Mouse (Mus musculus): ENCODE measurements around the gene Slc16a9. TPM values are rescaled to one million over a fixed set of nuclear protein-coding genes. Genes with fewer than 3 reads are reported as not detected.

Gene Slc16a9
- polyA plus RNA-seq (2016; fragmentation: Nextera tagmentation; extraction: Ambion mirVana), result 0.63 TPM in 2 replicates

DNA sequence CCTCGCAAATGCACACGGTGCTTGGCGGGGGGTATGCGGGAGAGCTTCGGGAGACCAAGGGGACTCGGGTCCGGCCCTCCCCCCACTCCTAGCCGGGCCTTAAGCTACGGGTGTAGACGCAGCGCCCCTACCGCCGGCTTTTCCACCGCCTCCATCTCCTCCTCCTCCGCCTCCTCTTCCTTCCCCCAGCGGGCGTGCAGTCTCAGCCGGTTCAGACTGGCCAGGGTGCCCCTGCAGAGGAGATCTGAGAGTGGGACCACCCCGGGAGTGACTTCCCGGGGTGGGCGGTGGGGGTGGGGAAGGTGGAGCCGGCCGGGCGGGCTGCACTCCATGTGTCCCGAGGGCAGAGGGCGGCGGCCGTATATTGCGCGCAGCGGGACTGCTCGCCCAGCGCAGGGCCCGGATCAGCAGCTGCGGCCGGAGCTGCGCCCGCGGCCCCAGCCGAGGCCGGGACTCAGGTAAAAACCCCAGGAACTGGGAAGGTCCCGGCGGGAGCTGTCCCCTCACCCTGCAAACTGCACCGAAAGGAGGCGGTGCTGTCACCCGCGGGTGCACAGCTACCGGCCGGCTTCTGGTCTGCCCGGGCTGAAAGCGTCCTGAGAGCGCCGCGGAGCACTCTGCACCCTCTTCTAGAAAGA lies at the start of gene Slc16a9:
TSS of gene Slc16a9 (plus strand) at position 180 of the 638 bp plus-strand sequence.
- H3K9me3 ChIP-seq, result no peaks in the 10 kb centered on the region
- H3K9ac ChIP-seq, result peak within 1 kb of the TSS; percentile 66
- under 1% methylated on average over 54 of the region's 54 CpGs for WGBS
- peaks cover 23% of the 10 kb centered on the region for H3K27me3 ChIP-seq (replicated peaks)
- H3K27ac ChIP-seq, result no peak within 1 kb of the TSS
- H3K36me3 ChIP-seq, result no peaks in the 10 kb centered on the region
- peak within 1 kb of the TSS; percentile 59 for H3K4me3 ChIP-seq
- peak; percentile 95 for ATAC-seq (ENCODE audit: low FRiP score, low read depth)
- peaks cover 14% of the 10 kb centered on the region; the same call in 1 of the 2 replicates for H3K4me1 ChIP-seq
- peak within 1 kb of the TSS; percentile 96 for H3K4me2 ChIP-seq (replicated peaks)

GRCm38 (mm10) chr10:70195279-70195678 lies 49.6 kb upstream of the Slc16a9 start:
- no peak overlapping the region for H3K9ac ChIP-seq
- H3K4me3 ChIP-seq, result no peak overlapping the region
- no peak for ATAC-seq (ENCODE audit: low FRiP score, low read depth)
- 82% methylated on average over 7 of the region's 7 CpGs for WGBS
- no peak overlapping the region for H3K27ac ChIP-seq
- H3K4me2 ChIP-seq (replicated peaks), result no peak overlapping the region
- H3K4me1 ChIP-seq, result no peaks in the 10 kb centered on the region
- H3K36me3 ChIP-seq, result peaks cover 14% of the 10 kb centered on the region
- H3K27me3 ChIP-seq (replicated peaks), result no peaks in the 10 kb centered on the region
- no peaks in the 10 kb centered on the region for H3K9me3 ChIP-seq

DNA sequence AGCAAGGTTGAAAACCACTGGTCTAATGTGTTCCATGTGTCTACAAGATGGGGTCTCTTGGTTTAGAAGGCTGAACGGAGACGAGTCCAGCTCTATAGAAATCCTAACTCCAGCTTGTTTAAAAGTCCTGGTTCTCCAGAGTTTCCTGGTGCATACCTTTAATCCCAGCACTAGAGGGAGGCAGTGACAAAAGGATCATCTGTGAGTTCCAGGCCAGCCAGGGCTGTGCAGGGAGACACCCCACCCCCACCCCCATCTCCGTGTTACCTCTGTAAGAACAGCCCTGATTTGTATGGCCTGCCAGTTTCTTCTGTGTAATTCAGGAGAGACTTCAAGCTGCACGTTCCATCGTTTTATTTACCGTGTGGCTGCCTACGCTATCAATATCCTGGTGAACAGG lies 49.1 kb upstream of the Slc16a9 start:
- Histone ChIP-seq H3K4me2 (replicated peaks) (no peak overlapping the region), H3K27ac (no peak overlapping the region), H3K9ac (no peak overlapping the region), H3K27me3 (replicated peaks) (no peaks in the 10 kb centered on the region), H3K4me1 (no peaks in the 10 kb centered on the region), H3K36me3 (peaks cover 14% of the 10 kb centered on the region), H3K9me3 (no peaks in the 10 kb centered on the region), H3K4me3 (no peak overlapping the region)
- 66% methylated on average over 7 of the region's 7 CpGs for WGBS
- ATAC-seq (ENCODE audit: low FRiP score, low read depth), result no peak

DNA sequence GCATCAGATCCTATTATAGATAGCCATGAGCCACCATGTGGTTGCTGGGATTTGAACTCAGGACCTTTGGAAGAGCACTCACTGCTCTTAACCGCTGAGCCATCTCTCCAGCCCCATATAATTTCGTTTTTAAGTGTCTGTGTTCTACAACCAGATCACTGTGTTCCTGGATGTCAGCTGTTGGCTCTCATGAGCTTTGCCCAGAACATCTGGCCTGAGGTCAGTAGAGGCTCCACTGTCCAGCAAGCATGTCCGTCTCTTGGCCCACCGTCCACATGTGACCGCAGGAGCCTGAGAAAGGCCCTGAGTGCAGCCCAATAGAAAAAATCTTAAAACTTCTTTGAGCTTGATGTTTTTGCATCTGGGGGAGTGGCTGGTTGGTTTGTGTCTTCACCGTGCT lies 48.2 kb upstream of the Slc16a9 start:
- no peaks in the 10 kb centered on the region for H3K27me3 ChIP-seq (replicated peaks)
- H3K27ac ChIP-seq, result no peak overlapping the region
- peaks cover 9% of the 10 kb centered on the region for H3K36me3 ChIP-seq
- WGBS, result 92% methylated on average over 6 of the region's 6 CpGs
- H3K4me2 ChIP-seq (replicated peaks), result no peak overlapping the region
- H3K4me3 ChIP-seq, result no peak overlapping the region
- H3K9me3 ChIP-seq, result no peaks in the 10 kb centered on the region
- ATAC-seq (ENCODE audit: low FRiP score, low read depth), result no peak
- no peak overlapping the region for H3K9ac ChIP-seq
- no peaks in the 10 kb centered on the region for H3K4me1 ChIP-seq

DNA sequence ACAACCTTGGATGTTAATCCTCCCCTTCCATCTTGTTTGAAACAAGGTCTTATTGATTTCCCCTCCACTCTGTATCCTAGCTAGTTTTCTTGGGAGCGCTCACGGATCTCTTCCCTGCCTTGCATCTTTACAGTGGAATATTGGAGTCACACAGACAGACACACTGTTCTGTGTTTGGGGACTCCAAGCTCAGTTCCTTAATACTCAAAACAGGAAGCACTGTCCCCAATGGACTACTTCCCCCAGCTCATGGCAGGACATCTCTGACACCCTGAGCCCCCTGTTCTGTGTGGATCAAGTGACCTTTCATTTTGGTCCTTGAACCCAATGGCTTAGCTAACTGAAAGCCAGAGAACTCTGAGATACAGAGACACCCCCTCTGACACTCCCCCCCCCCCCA lies 47.3 kb upstream of the Slc16a9 start:
- no peak overlapping the region for H3K4me2 ChIP-seq (replicated peaks)
- H3K27ac ChIP-seq, result no peak overlapping the region
- no peak for ATAC-seq (ENCODE audit: low FRiP score, low read depth)
- 89% methylated on average over 2 of the region's 2 CpGs for WGBS
- no peak overlapping the region for H3K9ac ChIP-seq
- H3K4me3 ChIP-seq, result no peak overlapping the region
- H3K36me3 ChIP-seq, result peaks cover 4% of the 10 kb centered on the region
- no peaks in the 10 kb centered on the region for H3K4me1 ChIP-seq
- no peaks in the 10 kb centered on the region for H3K27me3 ChIP-seq (replicated peaks)
- no peaks in the 10 kb centered on the region for H3K9me3 ChIP-seq

GRCm38 (mm10) chr10:70198012-70198411 lies 46.9 kb upstream of the Slc16a9 start:
- Histone ChIP-seq H3K36me3 (no peaks in the 10 kb centered on the region), H3K4me3 (no peak overlapping the region), H3K4me2 (replicated peaks) (no peak overlapping the region), H3K27me3 (replicated peaks) (no peaks in the 10 kb centered on the region), H3K27ac (no peak overlapping the region), H3K9ac (no peak overlapping the region), H3K9me3 (no peaks in the 10 kb centered on the region), H3K4me1 (no peaks in the 10 kb centered on the region)
- no peak for ATAC-seq (ENCODE audit: low FRiP score, low read depth)
- WGBS, result 79% methylated on average over 6 of the region's 6 CpGs

DNA sequence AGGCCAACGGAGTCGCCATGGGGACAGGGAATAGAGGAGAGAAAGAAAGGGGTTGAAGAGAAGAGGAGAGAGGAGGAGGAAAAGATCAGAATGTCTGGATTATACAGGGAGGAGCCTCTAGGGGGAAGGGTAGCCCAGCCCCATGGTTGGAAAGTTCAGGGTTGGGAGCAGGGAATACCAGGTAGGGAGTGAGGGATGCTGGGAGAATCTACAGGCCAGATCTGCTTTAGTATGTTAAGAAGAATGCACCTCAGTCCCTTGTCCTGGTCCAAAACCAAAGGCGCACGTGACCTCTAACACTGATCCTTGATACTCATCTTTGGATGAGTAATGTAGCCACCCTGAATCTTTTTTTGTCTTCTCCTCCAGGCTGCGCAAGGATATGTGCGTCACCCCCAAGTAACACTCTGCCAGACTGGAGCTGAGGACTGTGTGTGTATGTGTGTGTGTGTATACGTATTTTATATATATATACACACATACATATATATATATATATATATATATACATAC lies 45.9 kb upstream of the Slc16a9 start:
- no peak for ATAC-seq (ENCODE audit: low FRiP score, low read depth)
- H3K27me3 ChIP-seq (replicated peaks), result no peaks in the 10 kb centered on the region
- no peaks in the 10 kb centered on the region for H3K4me1 ChIP-seq
- WGBS, result 92% methylated on average over 7 of the region's 7 CpGs
- no peaks in the 10 kb centered on the region for H3K36me3 ChIP-seq
- no peak overlapping the region for H3K4me3 ChIP-seq
- H3K4me2 ChIP-seq (replicated peaks), result no peak overlapping the region
- no peak overlapping the region for H3K27ac ChIP-seq
- no peak overlapping the region for H3K9ac ChIP-seq
- H3K9me3 ChIP-seq, result no peaks in the 10 kb centered on the region

GRCm38 (mm10) chr10:70199466-70200210 lies 45.3 kb upstream of the Slc16a9 start:
- Histone ChIP-seq H3K4me1 (no peaks in the 10 kb centered on the region), H3K9me3 (no peaks in the 10 kb centered on the region), H3K27me3 (replicated peaks) (no peaks in the 10 kb centered on the region), H3K4me2 (replicated peaks) (no peak overlapping the region), H3K36me3 (no peaks in the 10 kb centered on the region), H3K9ac (no peak overlapping the region), H3K27ac (no peak overlapping the region), H3K4me3 (no peak overlapping the region)
- no peak for ATAC-seq (ENCODE audit: low FRiP score, low read depth)
- 90% methylated on average over 6 of the region's 6 CpGs for WGBS

- no peaks in the 10 kb centered on the region for H3K9me3 ChIP-seq
- 65% methylated on average over 12 of the region's 12 CpGs for WGBS
- H3K27ac ChIP-seq, result no peak overlapping the region
- no peaks in the 10 kb centered on the region for H3K27me3 ChIP-seq (replicated peaks)
- no peak overlapping the region for H3K9ac ChIP-seq
- H3K36me3 ChIP-seq, result no peaks in the 10 kb centered on the region
- no peak for ATAC-seq (ENCODE audit: low FRiP score, low read depth)
- H3K4me1 ChIP-seq, result no peaks in the 10 kb centered on the region
- H3K4me3 ChIP-seq, result no peak overlapping the region
- no peak overlapping the region for H3K4me2 ChIP-seq (replicated peaks)
Observed at GRCm38 (mm10) chr10:70200889-70201500, 43.9 kb upstream of the Slc16a9 start.

DNA sequence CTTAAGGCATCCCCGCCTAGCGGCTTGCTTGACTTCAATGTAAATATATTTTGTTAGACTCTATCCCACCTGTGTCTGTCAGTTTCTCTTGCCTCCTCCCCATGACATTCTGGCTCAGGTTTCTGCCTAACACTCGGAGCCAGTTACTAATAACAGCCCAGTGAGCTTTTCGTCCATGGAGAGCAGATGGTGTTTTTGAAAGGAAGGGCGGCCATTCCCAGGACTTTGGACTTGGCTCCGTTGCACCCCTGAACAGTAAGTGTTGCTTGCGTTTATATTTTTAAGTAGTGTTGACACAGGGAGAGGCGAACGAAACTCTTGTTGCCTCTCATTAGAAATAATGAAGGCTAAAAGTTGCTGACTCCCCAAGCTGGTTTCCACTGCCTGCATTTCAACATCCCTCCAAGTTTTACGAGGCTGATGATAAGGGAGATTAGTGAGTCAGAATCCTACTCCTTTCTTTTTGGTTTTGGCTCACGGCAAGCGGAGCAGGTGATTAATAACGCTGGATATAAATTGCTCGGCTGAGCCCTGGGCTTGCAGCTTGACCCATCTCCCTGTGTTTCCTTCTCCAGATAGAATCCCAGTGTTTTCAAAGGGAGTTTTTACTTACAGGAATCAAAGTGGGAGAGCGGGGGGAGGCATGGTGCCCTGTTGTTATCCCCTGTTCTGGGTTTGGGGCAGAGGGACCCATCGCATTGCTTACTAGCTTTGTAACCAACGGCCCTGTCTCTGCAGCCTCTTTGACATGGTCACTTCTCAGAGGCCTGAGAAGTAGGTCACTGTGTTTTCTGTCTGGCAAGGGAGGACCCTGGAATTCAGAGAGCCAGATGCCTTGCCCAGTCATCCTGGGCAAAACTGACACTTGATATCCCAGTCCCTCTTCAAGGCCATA lies 40.1 kb upstream of the Slc16a9 start, which contains the start of gene Mrln:
TSS of gene Mrln (plus strand) at position 160 of the 895 bp plus-strand sequence.
- H3K9me3 ChIP-seq, result no peaks in the 10 kb centered on the region
- no peaks in the 10 kb centered on the region for H3K36me3 ChIP-seq
- no peak within 1 kb of the TSS for H3K4me2 ChIP-seq (replicated peaks)
- no peak for ATAC-seq (ENCODE audit: low FRiP score, low read depth)
- no peak within 1 kb of the TSS for H3K4me3 ChIP-seq
- H3K27ac ChIP-seq, result no peak within 1 kb of the TSS
- H3K9ac ChIP-seq, result no peak within 1 kb of the TSS
- H3K4me1 ChIP-seq, result no peaks in the 10 kb centered on the region
- no peaks in the 10 kb centered on the region for H3K27me3 ChIP-seq (replicated peaks)
- 69% methylated on average over 17 of the region's 17 CpGs for WGBS

- H3K4me2 ChIP-seq (replicated peaks), result no peak overlapping the region
- H3K36me3 ChIP-seq, result no peaks in the 10 kb centered on the region
- H3K4me1 ChIP-seq, result no peaks in the 10 kb centered on the region
- H3K9me3 ChIP-seq, result no peaks in the 10 kb centered on the region
- H3K4me3 ChIP-seq, result no peak overlapping the region
- H3K27me3 ChIP-seq (replicated peaks), result no peaks in the 10 kb centered on the region
- H3K9ac ChIP-seq, result no peak overlapping the region
- H3K27ac ChIP-seq, result no peak overlapping the region
- WGBS, result 87% methylated on average over 9 of the region's 9 CpGs
- no peak for ATAC-seq (ENCODE audit: low FRiP score, low read depth)
Observed at GRCm38 (mm10) chr10:70211281-70211680, 33.6 kb upstream of the Slc16a9 start.
